Mouse (Mus musculus) midbrain, embryonic 16.5 days (tissue): Measurements from ENCODE around the gene Fas. TPM values are rescaled to one million over a fixed set of nuclear protein-coding genes. Genes with fewer than 3 reads are reported as not detected.

ENCODE experiments used
- ATAC-seq: fragments of 200-750 bp; cut with Nextera tagmentation; 2 replicates; pipeline ENCODE4 v1.8.0; 2017; ENCODE audit warnings: moderate TSS enrichment
- H3K27ac ChIP-seq: fragments of 300-500 bp; sonication (generic); 2 replicates; pipeline ENCODE4 v1.5.1; 2014; ENCODE audit warnings: mild to moderate bottlenecking, low read length, mixed read lengths
- H3K27me3 ChIP-seq: fragments of 300-500 bp; sonication (generic); 2 replicates; pipeline ENCODE4 v1.6.1; 2014; ENCODE audit warnings: low read depth, low read length, mixed read lengths; ENCODE audit not compliant: control insufficient read depth, insufficient read depth
- H3K36me3 ChIP-seq: fragments of 300-500 bp; sonication (generic); 2 replicates; pipeline ENCODE4 v1.6.1; 2014; ENCODE audit warnings: mild to moderate bottlenecking, low read length, moderate library complexity, mixed read lengths; ENCODE audit not compliant: control insufficient read depth, insufficient read depth
- H3K4me1 ChIP-seq: fragments of 300-500 bp; sonication (generic); 2 replicates; pipeline ENCODE4 v1.6.1; 2014; ENCODE audit warnings: mild to moderate bottlenecking, low read length, mixed read lengths; ENCODE audit not compliant: control insufficient read depth, insufficient read depth
- H3K4me2 ChIP-seq: fragments of 300-500 bp; sonication (generic); 2 replicates; pipeline ENCODE4 v1.6.1; 2014; ENCODE audit warnings: mild to moderate bottlenecking, low read length, mixed read lengths
- H3K4me3 ChIP-seq: fragments of 300-500 bp; sonication (generic); 2 replicates; pipeline ENCODE4 v1.5.1; 2014; ENCODE audit warnings: low read depth, mild to moderate bottlenecking, low read length, moderate library complexity, mixed read lengths
- H3K9ac ChIP-seq: fragments of 300-500 bp; sonication (generic); 2 replicates; pipeline ENCODE4 v1.6.1; 2014; ENCODE audit warnings: low read depth, low read length, mixed read lengths
- H3K9me3 ChIP-seq: fragments of 300-500 bp; sonication (generic); replicated peaks from 2 replicates; pipeline ENCODE4 v1.6.1; 2014; ENCODE audit warnings: mild to moderate bottlenecking, low read length, mixed read lengths; ENCODE audit not compliant: control insufficient read depth, poor library complexity, severe bottlenecking
- WGBS: fragments of 180-500 bp; shearing (Covaris S2); extraction: QIAGEN DNeasy Blood & Tissue Kit; methylation state at CpG from one replicate; pipeline ENCODE4 v1.1.7; 2014; 5-methylcytosine and 5-hydroxymethylcytosine counted together
- polyA plus RNA-seq: library from polyadenylated mRNA; unstranded; fragments of >200 nt; fragmentation: Nextera tagmentation; extraction: Ambion mirVana; gene quantifications from 2 replicates; pipeline ENCODE4 v1.2.1, GENCODE M21; 2015

The Fas gene
- polyA plus RNA-seq, 1 experiment from 2014 or later: 1.5 TPM

GRCm38 (mm10) chr19:34290872-34291341 is 441 bp downstream of the Fas start:
- ATAC-seq: no peak; the same call in 1 of the 2 replicates
- peak overlapping the region; percentile 36; the same call in 1 of the 2 replicates for H3K9ac ChIP-seq
- H3K36me3 ChIP-seq: no peaks in the 10 kb centered on the region
- no peak overlapping the region for H3K27ac ChIP-seq
- H3K27me3 ChIP-seq: no peaks in the 10 kb centered on the region
- WGBS: 20% methylated on average over 15 of the region's 15 CpGs
- peak overlapping the region; percentile 38 for H3K4me3 ChIP-seq
- H3K4me1 ChIP-seq: peaks cover 13% of the 10 kb centered on the region
- H3K9me3 ChIP-seq: no peaks in the 10 kb centered on the region
- H3K4me2 ChIP-seq: peak overlapping the region; percentile 83

DNA sequence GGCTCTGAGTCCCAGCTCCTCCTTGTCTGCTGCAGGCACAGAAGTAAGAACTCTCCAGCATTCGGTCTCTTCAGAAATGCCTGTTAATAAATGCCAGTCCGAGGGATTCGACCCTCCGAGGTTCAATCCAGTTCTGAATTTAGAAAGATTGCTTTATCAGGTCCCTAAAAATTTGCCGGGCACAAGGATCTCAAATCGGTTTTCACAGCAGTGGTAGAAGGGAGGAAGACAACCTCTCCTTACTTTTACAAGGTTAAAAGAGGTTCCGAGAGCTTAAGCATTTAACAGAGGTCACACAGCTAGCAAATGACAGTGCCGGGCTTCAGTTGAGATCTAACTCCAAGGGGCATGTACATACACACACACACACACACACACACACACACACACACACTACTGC is 913 bp downstream of the Fas start:
- no peak overlapping the region for H3K4me3 ChIP-seq
- H3K27ac ChIP-seq: no peak overlapping the region
- ATAC-seq: no peak
- peaks cover 13% of the 10 kb centered on the region for H3K4me1 ChIP-seq
- peak overlapping the region; percentile 83; the same call in 1 of the 2 replicates for H3K4me2 ChIP-seq
- H3K9ac ChIP-seq: no peak overlapping the region
- H3K9me3 ChIP-seq: no peaks in the 10 kb centered on the region
- H3K27me3 ChIP-seq: no peaks in the 10 kb centered on the region
- no peaks in the 10 kb centered on the region for H3K36me3 ChIP-seq
- WGBS: 61% methylated on average over 8 of the region's 8 CpGs

DNA sequence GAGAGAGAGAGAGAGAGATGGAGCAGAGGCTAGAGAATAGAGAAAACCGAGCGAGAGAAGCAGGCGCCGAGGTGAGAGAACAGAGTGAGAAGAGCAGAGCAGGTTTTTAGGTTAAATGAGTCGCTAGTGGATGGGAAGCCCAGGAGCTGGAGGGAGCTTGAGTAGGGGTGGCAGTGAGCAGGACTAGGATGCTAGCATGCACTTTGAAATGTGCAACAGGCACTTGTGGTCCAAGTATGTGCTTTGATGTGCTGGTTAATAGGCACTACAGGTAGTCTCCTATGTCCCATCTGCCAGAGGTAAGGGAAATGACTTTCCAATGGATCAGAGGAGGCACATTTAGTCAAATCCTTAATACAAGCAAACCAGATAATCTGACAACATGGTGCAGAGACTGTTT is 1.5 kb downstream of the Fas start:
- no peak overlapping the region for H3K27ac ChIP-seq
- H3K4me1 ChIP-seq: peaks cover 13% of the 10 kb centered on the region
- H3K9me3 ChIP-seq: no peaks in the 10 kb centered on the region
- ATAC-seq: no peak
- WGBS: 83% methylated on average over 5 of the region's 5 CpGs
- H3K27me3 ChIP-seq: no peaks in the 10 kb centered on the region
- no peak overlapping the region for H3K9ac ChIP-seq
- no peak overlapping the region for H3K4me2 ChIP-seq
- no peaks in the 10 kb centered on the region for H3K36me3 ChIP-seq
- no peak overlapping the region for H3K4me3 ChIP-seq

DNA sequence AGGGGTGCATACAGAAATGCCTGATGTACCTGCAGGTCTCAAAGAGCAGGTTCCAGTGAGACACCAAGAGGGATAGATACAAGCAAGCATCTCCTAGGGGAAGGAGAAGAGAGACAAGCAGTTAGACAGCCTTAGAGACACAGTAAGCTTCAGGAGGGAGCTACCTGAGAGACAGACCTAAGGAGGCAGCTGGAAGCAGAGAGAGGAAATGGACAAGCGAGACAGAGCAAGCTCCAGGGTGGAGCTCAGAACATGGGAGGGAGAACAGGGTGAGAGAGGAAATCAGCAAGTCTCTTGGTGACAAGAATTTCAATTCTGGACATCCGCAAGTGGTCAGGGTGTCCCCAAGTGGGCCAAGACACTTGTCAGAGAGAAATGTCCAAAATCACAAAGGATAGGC is 2.2 kb downstream of the Fas start:
- Histone ChIP-seq H3K9ac (no peak overlapping the region), H3K4me3 (no peak overlapping the region), H3K4me2 (no peak overlapping the region), H3K27ac (no peak overlapping the region), H3K9me3 (no peaks in the 10 kb centered on the region), H3K36me3 (no peaks in the 10 kb centered on the region), H3K27me3 (no peaks in the 10 kb centered on the region), H3K4me1 (peaks cover 13% of the 10 kb centered on the region)
- no peak for ATAC-seq
- 80% methylated on average over 2 of the region's 2 CpGs for WGBS

DNA sequence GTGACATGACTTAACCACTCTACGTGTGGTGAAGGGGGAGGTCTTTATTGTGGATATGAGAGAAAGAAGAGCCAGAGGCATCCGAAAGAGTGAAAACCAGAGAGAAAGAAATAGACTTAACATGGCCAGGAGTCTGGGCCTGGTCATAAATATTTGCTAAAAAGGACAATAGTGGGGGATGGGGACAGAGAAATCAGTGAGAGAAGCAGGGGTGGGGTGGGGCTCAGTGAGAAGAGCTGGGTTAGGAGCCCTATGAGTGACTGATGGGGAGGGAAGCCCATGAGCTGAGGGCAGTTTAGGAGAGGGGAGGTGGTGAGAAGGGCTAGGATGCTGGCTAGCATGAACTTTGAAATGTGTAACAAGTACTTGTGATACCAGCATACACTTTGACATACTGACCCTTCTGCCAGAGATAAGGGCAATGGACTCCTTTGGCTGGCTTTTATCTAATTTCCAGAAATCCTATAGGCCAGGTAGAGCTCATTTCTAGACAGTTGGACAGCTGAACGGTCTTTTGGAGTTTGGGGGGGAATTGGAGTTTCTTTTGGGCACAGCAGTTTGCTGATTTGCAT is 3.0 kb downstream of the Fas start:
- H3K4me2 ChIP-seq: no peak overlapping the region
- no peaks in the 10 kb centered on the region for H3K9me3 ChIP-seq
- no peaks in the 10 kb centered on the region for H3K27me3 ChIP-seq
- H3K4me3 ChIP-seq: no peak overlapping the region
- no peak overlapping the region for H3K27ac ChIP-seq
- WGBS: 77% methylated on average over 3 of the region's 3 CpGs
- H3K4me1 ChIP-seq: peaks cover 13% of the 10 kb centered on the region
- no peak for ATAC-seq
- H3K9ac ChIP-seq: no peak overlapping the region
- H3K36me3 ChIP-seq: no peaks in the 10 kb centered on the region

DNA sequence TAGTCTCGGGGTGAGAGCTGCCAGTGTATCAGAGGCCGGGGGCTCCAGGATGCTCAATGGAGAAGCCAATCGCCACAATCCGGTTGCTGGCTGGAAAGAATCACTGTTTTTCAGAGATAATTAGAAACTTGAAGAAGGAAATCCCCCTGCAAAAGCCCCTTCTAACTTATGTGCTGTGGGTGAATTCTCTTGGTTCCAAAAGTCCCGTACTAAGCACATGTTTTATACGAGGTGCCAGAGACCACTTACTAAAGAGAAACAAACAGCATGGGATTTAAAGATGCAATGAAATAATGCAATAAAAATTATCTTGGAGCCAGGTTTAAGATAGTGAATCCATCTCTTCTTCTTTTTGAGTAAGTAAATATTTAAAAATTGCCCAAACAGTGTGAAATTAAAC is 5.0 kb downstream of the Fas start:
- Histone ChIP-seq H3K4me2 (no peak overlapping the region), H3K27me3 (no peaks in the 10 kb centered on the region), H3K4me3 (no peak overlapping the region), H3K27ac (no peak overlapping the region), H3K36me3 (no peaks in the 10 kb centered on the region), H3K9ac (no peak overlapping the region), H3K9me3 (no peaks in the 10 kb centered on the region), H3K4me1 (peaks cover 6% of the 10 kb centered on the region; the same call in 1 of the 2 replicates)
- 59% methylated on average over 6 of the region's 6 CpGs for WGBS
- no peak for ATAC-seq

DNA sequence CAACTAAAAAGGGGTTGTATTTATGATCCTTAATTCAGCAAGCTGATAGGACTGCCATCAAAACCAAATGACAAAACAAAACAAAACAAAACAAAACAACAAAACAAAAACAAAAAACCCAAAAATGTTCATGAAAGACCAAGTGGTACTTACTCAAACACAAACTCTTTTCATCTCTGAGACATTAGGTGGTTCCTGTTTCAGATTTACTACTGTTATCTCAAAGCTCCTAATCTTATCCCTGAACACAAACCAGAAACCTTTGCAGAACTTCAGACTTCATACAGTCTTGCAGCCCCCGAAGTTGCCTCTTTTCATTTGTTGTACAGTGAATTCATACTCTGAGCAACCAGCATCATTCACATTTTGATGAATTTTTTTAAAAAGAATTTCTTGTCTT is 8.1 kb downstream of the Fas start:
- Histone ChIP-seq H3K4me1 (no peaks in the 10 kb centered on the region), H3K4me2 (no peak overlapping the region), H3K9ac (no peak overlapping the region), H3K9me3 (no peaks in the 10 kb centered on the region), H3K4me3 (no peak overlapping the region), H3K36me3 (no peaks in the 10 kb centered on the region), H3K27ac (no peak overlapping the region), H3K27me3 (no peaks in the 10 kb centered on the region)
- WGBS: 91% methylated on average over 1 of the region's 1 CpGs
- no peak for ATAC-seq

- H3K9me3 ChIP-seq: no peaks in the 10 kb centered on the region
- no peak overlapping the region for H3K4me3 ChIP-seq
- H3K4me1 ChIP-seq: no peaks in the 10 kb centered on the region
- H3K4me2 ChIP-seq: no peak overlapping the region
- H3K27me3 ChIP-seq: no peaks in the 10 kb centered on the region
- ATAC-seq: no peak
- WGBS: 80% methylated on average over 4 of the region's 4 CpGs
- H3K36me3 ChIP-seq: no peaks in the 10 kb centered on the region
- no peak overlapping the region for H3K9ac ChIP-seq
- H3K27ac ChIP-seq: no peak overlapping the region
These were observed 8.8 kb downstream of the Fas start for GRCm38 (mm10) chr19:34299229-34299628.

DNA sequence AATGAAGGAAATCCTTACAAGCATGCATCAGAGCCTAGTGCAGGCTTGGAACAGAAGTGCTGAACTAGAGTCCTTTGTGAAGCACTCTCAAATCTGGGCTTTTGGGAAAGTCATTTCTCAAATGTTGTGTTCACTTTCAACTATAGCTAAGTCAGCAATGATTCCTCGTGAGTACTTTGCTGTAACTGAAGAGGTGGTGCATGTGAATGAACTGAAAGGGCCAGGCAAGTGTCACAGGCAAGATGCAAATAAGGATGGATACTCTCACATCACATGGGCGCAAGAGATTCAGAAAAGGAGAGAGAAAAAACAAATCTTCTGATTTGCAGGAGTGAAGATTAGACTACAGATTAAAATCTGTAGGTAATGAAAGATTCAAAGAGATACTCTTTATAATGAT is 10.0 kb downstream of the Fas start:
- no peaks in the 10 kb centered on the region for H3K4me1 ChIP-seq
- H3K27me3 ChIP-seq: no peaks in the 10 kb centered on the region
- WGBS: 76% methylated on average over 2 of the region's 2 CpGs
- H3K27ac ChIP-seq: no peak overlapping the region
- no peaks in the 10 kb centered on the region for H3K9me3 ChIP-seq
- H3K9ac ChIP-seq: no peak overlapping the region
- no peaks in the 10 kb centered on the region for H3K36me3 ChIP-seq
- no peak overlapping the region for H3K4me2 ChIP-seq
- no peak for ATAC-seq
- H3K4me3 ChIP-seq: no peak overlapping the region
